Mouse (Mus musculus): ENCODE measurements around the gene Aqp6. TPM values are rescaled to one million over a fixed set of nuclear protein-coding genes. Genes with fewer than 3 reads are reported as not detected.

Gene Aqp6
- polyA plus RNA-seq (2015; fragmentation: Nextera tagmentation; extraction: Ambion mirVana) = not detected in 2 replicates

GRCm38 (mm10) chr15:99600986-99601822 is at the start of gene Aqp6:
Gene Aqp6 (plus strand): TSS chr15:99601400.
- WGBS = 64% methylated on average over 22 of the region's 22 CpGs
- peaks cover 56% of the 10 kb centered on the region for H3K27me3 ChIP-seq

GRCm38 (mm10) chr15:99553767-99554166 is 47.4 kb upstream of the Aqp6 start:
- peak; percentile 59 for ATAC-seq (ENCODE audit: low FRiP score, low read depth)
- Histone ChIP-seq H3K4me1 (peaks cover 14% of the 10 kb centered on the region; the same call in 1 of the 2 replicates), H3K36me3 (no peaks in the 10 kb centered on the region), H3K27ac (no peak overlapping the region), H3K9ac (no peak overlapping the region), H3K4me3 (no peak overlapping the region), H3K9me3 (no peaks in the 10 kb centered on the region), H3K4me2 (replicated peaks) (no peak overlapping the region), H3K27me3 (no peaks in the 10 kb centered on the region)
- 22% methylated on average over 6 of the region's 6 CpGs for WGBS

More at GRCm38 (mm10) chr15:99600986-99601822, at the start of gene Aqp6:
- H3K4me3 ChIP-seq = no peak within 1 kb of the TSS
- no peaks in the 10 kb centered on the region for H3K9me3 ChIP-seq
- no peak within 1 kb of the TSS for H3K4me2 ChIP-seq (replicated peaks)
- H3K9ac ChIP-seq = peak within 1 kb of the TSS; percentile 4; the same call in 1 of the 2 replicates
- H3K27ac ChIP-seq = no peak within 1 kb of the TSS
- no peaks in the 10 kb centered on the region for H3K36me3 ChIP-seq
- peaks cover 6% of the 10 kb centered on the region; the same call in 1 of the 2 replicates for H3K4me1 ChIP-seq
- ATAC-seq (ENCODE audit: low FRiP score, low read depth) = no peak

GRCm38 (mm10) chr15:99558947-99559346 is 42.3 kb upstream of the Aqp6 start:
- no peaks in the 10 kb centered on the region for H3K9me3 ChIP-seq
- peaks cover 11% of the 10 kb centered on the region; the same call in 1 of the 2 replicates for H3K4me1 ChIP-seq
- H3K27me3 ChIP-seq = 0 out of 2 replicates have a peak, but pooled peaks cover 5% of the 10 kb centered on the region
- no peak overlapping the region for H3K27ac ChIP-seq
- WGBS = 97% methylated on average over 1 of the region's 1 CpGs
- ATAC-seq (ENCODE audit: low FRiP score, low read depth) = no peak
- H3K4me3 ChIP-seq = no peak overlapping the region
- no peaks in the 10 kb centered on the region for H3K36me3 ChIP-seq
- H3K4me2 ChIP-seq (replicated peaks) = no peak overlapping the region
- H3K9ac ChIP-seq = no peak overlapping the region

- Histone ChIP-seq H3K36me3 (no peaks in the 10 kb centered on the region), H3K4me3 (no peak overlapping the region), H3K4me1 (0 out of 2 replicates have a peak, but pooled peaks cover 4% of the 10 kb centered on the region), H3K27ac (no peak overlapping the region), H3K9me3 (no peaks in the 10 kb centered on the region), H3K9ac (no peak overlapping the region), H3K4me2 (replicated peaks) (no peak overlapping the region), H3K27me3 (0 out of 2 replicates have a peak, but pooled peaks cover 5% of the 10 kb centered on the region)
- WGBS = 81% methylated on average over 10 of the region's 10 CpGs
- ATAC-seq (ENCODE audit: low FRiP score, low read depth) = no peak
These were observed 41.0 kb upstream of the Aqp6 start for GRCm38 (mm10) chr15:99560246-99560645.

- H3K9me3 ChIP-seq = no peaks in the 10 kb centered on the region
- 0 out of 2 replicates have a peak, but pooled peaks cover 4% of the 10 kb centered on the region for H3K4me1 ChIP-seq
- no peak overlapping the region for H3K4me3 ChIP-seq
- no peak overlapping the region for H3K9ac ChIP-seq
- 0 out of 2 replicates have a peak, but pooled peaks cover 3% of the 10 kb centered on the region for H3K27me3 ChIP-seq
- no peak for ATAC-seq (ENCODE audit: low FRiP score, low read depth)
- 77% methylated on average over 4 of the region's 4 CpGs for WGBS
- no peak overlapping the region for H3K4me2 ChIP-seq (replicated peaks)
- no peaks in the 10 kb centered on the region for H3K36me3 ChIP-seq
- H3K27ac ChIP-seq = no peak overlapping the region
These were observed 33.8 kb upstream of the Aqp6 start for GRCm38 (mm10) chr15:99567371-99567770.

GRCm38 (mm10) chr15:99568682-99569081 is 32.5 kb upstream of the Aqp6 start:
- H3K27me3 ChIP-seq = 0 out of 2 replicates have a peak, but pooled peaks cover 3% of the 10 kb centered on the region
- H3K36me3 ChIP-seq = no peaks in the 10 kb centered on the region
- H3K9me3 ChIP-seq = no peaks in the 10 kb centered on the region
- H3K4me2 ChIP-seq (replicated peaks) = no peak overlapping the region
- ATAC-seq (ENCODE audit: low FRiP score, low read depth) = no peak
- H3K27ac ChIP-seq = no peak overlapping the region
- H3K4me3 ChIP-seq = no peak overlapping the region
- 63% methylated on average over 6 of the region's 6 CpGs for WGBS
- H3K9ac ChIP-seq = no peak overlapping the region
- H3K4me1 ChIP-seq = 0 out of 2 replicates have a peak, but pooled peaks cover 4% of the 10 kb centered on the region

GRCm38 (mm10) chr15:99569123-99569522 is 32.1 kb upstream of the Aqp6 start:
- no peak for ATAC-seq (ENCODE audit: low FRiP score, low read depth)
- Histone ChIP-seq H3K27ac (no peak overlapping the region), H3K9ac (no peak overlapping the region), H3K27me3 (0 out of 2 replicates have a peak, but pooled peaks cover 3% of the 10 kb centered on the region), H3K4me1 (0 out of 2 replicates have a peak, but pooled peaks cover 1% of the 10 kb centered on the region), H3K36me3 (no peaks in the 10 kb centered on the region), H3K9me3 (no peaks in the 10 kb centered on the region), H3K4me2 (replicated peaks) (no peak overlapping the region), H3K4me3 (no peak overlapping the region)
- WGBS = 79% methylated on average over 10 of the region's 10 CpGs

- Histone ChIP-seq H3K4me3 (no peak within 1 kb of the TSS), H3K27me3 (peaks cover 61% of the 10 kb centered on the region), H3K36me3 (no peaks in the 10 kb centered on the region), H3K9me3 (no peaks in the 10 kb centered on the region), H3K4me1 (peaks cover 6% of the 10 kb centered on the region), H3K9ac (no peak within 1 kb of the TSS), H3K27ac (no peak within 1 kb of the TSS), H3K4me2 (replicated peaks) (no peak within 1 kb of the TSS)
- ATAC-seq (ENCODE audit: low FRiP score, low read depth) = no peak
- WGBS = 81% methylated on average over 26 of the region's 26 CpGs
These were observed 22.3 kb upstream of the Aqp6 start, which contains the start of gene Aqp2 for GRCm38 (mm10) chr15:99578802-99579485. Gene Aqp2 (plus strand): TSS chr15:99579055.

- H3K9ac ChIP-seq = peak overlapping the region; percentile 50; the same call in 1 of the 2 replicates
- H3K27me3 ChIP-seq = peaks cover 99% of the 10 kb centered on the region
- peak overlapping the region; percentile 33 for H3K4me3 ChIP-seq
- no peaks in the 10 kb centered on the region for H3K9me3 ChIP-seq
- H3K36me3 ChIP-seq = no peaks in the 10 kb centered on the region
- peak overlapping the region; percentile 63 for H3K4me2 ChIP-seq (replicated peaks)
- peaks cover 18% of the 10 kb centered on the region for H3K4me1 ChIP-seq
- no peak overlapping the region for H3K27ac ChIP-seq
- ATAC-seq (ENCODE audit: low FRiP score, low read depth) = 0 out of 2 replicates have a peak, but pooled peaks have one; percentile 15
- WGBS = 2% methylated on average over 54 of the region's 54 CpGs
These were observed 17.5 kb upstream of the Aqp6 start for GRCm38 (mm10) chr15:99583463-99584344.

- H3K4me1 ChIP-seq = peaks cover 21% of the 10 kb centered on the region
- H3K4me3 ChIP-seq = peak overlapping the region; percentile 33
- H3K27ac ChIP-seq = no peak overlapping the region
- peaks cover 99% of the 10 kb centered on the region for H3K27me3 ChIP-seq
- no peak overlapping the region for H3K9ac ChIP-seq
- H3K9me3 ChIP-seq = no peaks in the 10 kb centered on the region
- ATAC-seq (ENCODE audit: low FRiP score, low read depth) = no peak; the same call in 1 of the 2 replicates
- no peaks in the 10 kb centered on the region for H3K36me3 ChIP-seq
- peak overlapping the region; percentile 63 for H3K4me2 ChIP-seq (replicated peaks)
- WGBS = 2% methylated on average over 24 of the region's 24 CpGs
These were observed 16.6 kb upstream of the Aqp6 start for GRCm38 (mm10) chr15:99584407-99585202.
